Mouse (Mus musculus) megakaryocyte, embryonic 14.5 days (primary cell): ENCODE results near the gene Dyx1c1.

ENCODE experiments used
- FLI1 ChIP-seq: IDR thresholded peaks from 2 replicates; pipeline ENCODE4 v1.6.1; 2012; ENCODE audit warnings: low read length, inconsistent platforms, mixed read lengths
- GATA1 ChIP-seq: IDR thresholded peaks from 3 replicates; pipeline ENCODE4 v1.6.1; 2012; ENCODE audit warnings: mixed read lengths, low read length, inconsistent platforms, borderline replicate concordance

DNA sequence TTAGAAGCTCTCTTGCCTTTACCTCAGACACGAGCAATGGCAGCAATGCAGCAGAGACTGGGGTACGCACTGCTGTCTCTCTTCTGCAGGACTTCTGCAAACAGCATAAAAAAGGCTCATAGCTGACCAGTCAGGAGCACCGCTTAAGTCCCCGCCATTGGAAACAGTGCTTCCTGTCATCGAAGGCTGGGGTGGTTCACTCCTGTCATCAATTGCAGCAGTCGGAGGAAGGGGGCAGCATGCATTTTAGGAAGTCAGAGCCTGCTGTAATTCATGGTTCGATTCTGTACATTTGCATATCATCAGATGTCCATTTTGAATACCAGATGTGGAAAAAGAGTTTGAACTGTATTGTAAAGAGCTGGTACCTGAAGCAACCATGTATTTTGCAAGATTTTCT is 42.9 kb upstream of the Dyx1c1 start:
- TF ChIP-seq FLI1 (no peak), GATA1 (no peak)
